Comparison of ENCODE assay signal across 20 mouse cellular contexts in genomic region chr11:58897485-58897884, GRCm38 (mm10). TPM values are rescaled to one million over a fixed set of nuclear protein-coding genes. Genes with fewer than 3 reads are reported as not detected.
"Had no signal": no experiment of that assay in that cellular context is flagged by ENCODE, and none has a peak within 500 bp of the region (broad histone marks: within the 10 kb centered on the region; RNA-seq: fewer than 3 reads in every experiment).

No protein-coding gene starts in this region.

- H3K27ac ChIP-seq: liver, embryonic 14.5 days; lung, embryonic 15.5 days; midbrain, embryonic 10.5 days; midbrain, embryonic 12.5 days; neural tube, embryonic 13.5 days; neural tube, embryonic 15.5 days had no signal

- H3K27me3 ChIP-seq: lung, embryonic 15.5 days; midbrain, embryonic 12.5 days; neural tube, embryonic 13.5 days; neural tube, embryonic 15.5 days had no signal

- H3K4me3 ChIP-seq: lung, embryonic 15.5 days; midbrain, embryonic 10.5 days; midbrain, embryonic 12.5 days; myocyte; neural tube, embryonic 13.5 days; neural tube, embryonic 15.5 days had no signal

- H3K4me2 ChIP-seq: lung, embryonic 15.5 days; midbrain, embryonic 12.5 days; neural tube, embryonic 13.5 days; neural tube, embryonic 15.5 days had no signal

- DNase-seq: midbrain, embryonic 14.5 days; retina, postnatal 1 day; right cerebral cortex, adult 18-20 months; right cerebral cortex, postnatal 25 days; right cerebral cortex, postnatal 4 days; spleen, adult 18-20 months; thymus, adult 18-20 months; thymus, postnatal 14 days; thymus, postnatal 36 days had no signal

- H3K9me3 ChIP-seq: lung, embryonic 15.5 days; midbrain, embryonic 10.5 days; midbrain, embryonic 12.5 days; neural tube, embryonic 13.5 days; neural tube, embryonic 15.5 days had no signal

- H3K9ac ChIP-seq: liver, embryonic 14.5 days; lung, embryonic 15.5 days; midbrain, embryonic 12.5 days; neural tube, embryonic 13.5 days; neural tube, embryonic 15.5 days had no signal

- H3K4me1 ChIP-seq: lung, embryonic 15.5 days; midbrain, embryonic 10.5 days; midbrain, embryonic 12.5 days had no signal

- ATAC-seq: midbrain, embryonic 16.5 days had no signal

RNA-seq across cellular contexts. Expression of gene Btnl10, which starts 20.2 kb away (rescaled TPM):
- polyA plus RNA-seq: lung, embryonic 15.5 days; midbrain, embryonic 10.5 days; midbrain, embryonic 12.5 days; midbrain, embryonic 16.5 days; myocyte; neural tube, embryonic 11.5 days; neural tube, embryonic 13.5 days; small intestine, adult 2 months; stomach, embryonic 14.5 days had no signal
